In the genomic region with DNA sequence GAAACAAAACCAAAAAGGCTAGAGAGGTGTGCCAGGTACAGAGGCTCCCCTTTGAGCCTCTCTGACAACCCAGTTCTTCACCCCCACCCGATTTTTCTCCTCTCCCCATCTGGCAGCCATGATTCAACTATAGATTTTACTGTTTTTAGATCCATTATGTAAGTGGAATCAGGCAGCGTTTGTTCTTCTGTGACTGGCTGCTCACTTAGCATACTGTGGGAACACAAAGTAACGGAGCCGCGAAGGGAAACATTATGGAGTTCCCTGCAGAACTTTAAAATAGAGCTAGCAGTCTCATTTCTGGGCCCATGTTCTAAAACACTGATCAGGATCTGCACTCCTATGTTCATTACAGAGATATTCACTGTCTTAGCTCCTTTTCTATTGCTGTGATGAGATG, we compare ENCODE assay signal across 14 mouse cellular contexts.
DNase-seq lines count a peak whose midpoint lies in the region.
"Had no signal": no experiment of that assay in that cellular context is flagged by ENCODE, and none has a peak within 500 bp of the region (broad histone marks: within the 10 kb centered on the region; RNA-seq: fewer than 3 reads in every experiment).

No protein-coding gene starts in this region.

- intact Hi-C loops in heart, postnatal 14 days (cut with DNase I) = no loop called here

- DNase-seq in heart, adult 11 months = peak; percentile 56
- DNase-seq in heart, postnatal 14 days = no peak
- peak; percentile 7 to 11 for DNase-seq in frontal cortex, postnatal 25 days (ENCODE audit: low spot score in 2 of 2)
- DNase-seq in left cerebral cortex, adult 8-10 months (ENCODE audit: low spot score in 2 of 2) = peak; percentile 19 to 38
- peak; percentile 49 to 74 for DNase-seq in right cerebral cortex, postnatal 36 days (ENCODE audit: low spot score in 2 of 2)
- no peak for DNase-seq in kidney, postnatal 14 days
- no peak for DNase-seq in lung, postnatal 25 days (ENCODE audit: low spot score)
- no peak for DNase-seq in yolk sac, embryonic 10.5 days (ENCODE audit: low spot score)
- DNase-seq: adrenal gland, postnatal 25 days; cerebellum, adult 9-11 months; gastrocnemius, postnatal 36 days; kidney, adult 2 months; liver; lung, embryonic 14.5 days had no signal

Comparison
In these comparisons a context has a peak if more than half of its experiments do, and no peak if none do; other contexts are left out.
1. DNase-seq: peak in heart, adult 11 months (single experiment), frontal cortex, postnatal 25 days (2 of 2), left cerebral cortex, adult 8-10 months (2 of 2) and right cerebral cortex, postnatal 36 days (2 of 2); none in heart, postnatal 14 days (0 of 2), kidney, postnatal 14 days (single experiment), lung, postnatal 25 days (single experiment) and yolk sac, embryonic 10.5 days (single experiment).